14 mouse cellular contexts compared by ENCODE assay signal in genomic region chr11:54699972-54700371, GRCm38 (mm10).
"Had no signal": no experiment of that assay in that cellular context is flagged by ENCODE, and none has a peak within 500 bp of the region (broad histone marks: within the 10 kb centered on the region; RNA-seq: fewer than 3 reads in every experiment).

No protein-coding gene starts in this region.

- H3K9ac ChIP-seq: limb, embryonic 12.5 days; liver, embryonic 14.5 days; midbrain, embryonic 15.5 days; neural tube, embryonic 13.5 days had no signal

- H3K9me3 ChIP-seq: limb, embryonic 12.5 days; midbrain, embryonic 15.5 days; neural tube, embryonic 13.5 days had no signal

- H3K27me3 ChIP-seq: limb, embryonic 12.5 days; midbrain, embryonic 15.5 days; neural tube, embryonic 13.5 days had no signal

- H3K4me2 ChIP-seq: limb, embryonic 12.5 days; midbrain, embryonic 11.5 days; midbrain, embryonic 15.5 days; neural tube, embryonic 13.5 days had no signal

- DNase-seq: kidney, adult 8-10 months; kidney, postnatal 25 days; lung, adult 2 months; lung, postnatal 36 days; retina, postnatal 1 day; thymus, postnatal 4 days had no signal

- H3K27ac ChIP-seq: left cerebral cortex, adult 2 months; limb, embryonic 12.5 days; liver, embryonic 14.5 days; midbrain, embryonic 15.5 days; neural tube, embryonic 13.5 days; stomach, postnatal 0 days had no signal

- H3K4me1 ChIP-seq: limb, embryonic 12.5 days; midbrain, embryonic 15.5 days had no signal

- ATAC-seq: lung, postnatal 0 days; midbrain, embryonic 15.5 days had no signal

- H3K4me3 ChIP-seq: left cerebral cortex, adult 2 months; limb, embryonic 12.5 days; midbrain, embryonic 15.5 days; neural tube, embryonic 13.5 days had no signal
